Mouse (Mus musculus): Measurements from ENCODE around the gene Fos. TPM values are rescaled to one million over a fixed set of nuclear protein-coding genes. Genes with fewer than 3 reads are reported as not detected.

Gene Fos
- polyA plus RNA-seq, 1 experiment from 2014 or later: 33.8 TPM

DNA sequence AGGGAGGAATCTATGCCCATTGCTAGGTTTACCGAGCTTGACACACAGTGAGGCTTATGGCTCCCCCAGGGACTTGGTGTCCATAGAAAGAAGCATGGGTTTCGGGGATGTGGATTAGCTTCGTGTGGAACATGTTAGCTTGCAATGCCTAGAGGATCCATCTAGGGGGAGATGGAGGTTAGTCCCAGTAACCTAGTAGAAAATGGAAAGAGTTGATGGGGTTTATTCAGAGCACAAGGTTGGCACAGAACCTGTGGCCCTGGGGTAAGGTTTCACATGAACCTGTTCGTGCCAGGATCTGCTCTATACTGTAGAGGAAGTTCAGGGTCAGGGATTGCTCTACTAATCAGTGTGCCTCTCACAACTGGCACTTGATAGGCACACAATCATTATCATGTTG is 9.5 kb downstream of the Fos start:
- DNase-seq (ENCODE audit: low spot score): peak; percentile 51

DNA sequence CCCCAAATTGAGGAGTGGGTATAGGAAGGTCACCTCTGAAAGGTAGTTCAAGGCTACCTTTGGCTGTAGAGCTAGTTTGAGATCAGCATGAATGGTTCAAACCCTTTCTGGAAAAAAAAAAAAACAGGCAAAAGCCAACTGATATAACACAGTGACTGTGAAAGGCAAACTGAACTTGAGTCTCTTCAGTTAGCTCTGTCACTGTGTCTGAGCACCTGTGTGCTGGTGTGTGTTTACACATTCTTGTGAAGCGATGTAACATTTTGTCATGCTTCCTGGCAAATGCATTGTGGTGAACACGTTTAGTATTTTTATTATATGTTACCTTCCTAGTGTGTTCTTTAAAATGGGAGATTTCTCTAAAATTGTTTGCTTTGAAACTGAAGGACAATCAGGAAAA is 11.0 kb downstream of the Fos start:
- no peaks in the 10 kb centered on the region for H3K27me3 ChIP-seq (replicated peaks; ENCODE audit: insufficient read depth, low read length)
- H3K4me1 ChIP-seq (ENCODE audit: insufficient read depth, low read depth, low read length): peaks cover 10% of the 10 kb centered on the region; the same call in 1 of the 2 replicates
- H3K4me3 ChIP-seq (ENCODE audit: low read depth, low read length): no peak overlapping the region
- H3K9ac ChIP-seq (replicated peaks; ENCODE audit: low read depth): no peak overlapping the region
- H3K36me3 ChIP-seq (ENCODE audit: insufficient read depth, low read length): no peaks in the 10 kb centered on the region
- WGBS: 41% methylated on average over 2 of the region's 2 CpGs
- no peaks in the 10 kb centered on the region for H3K9me3 ChIP-seq (ENCODE audit: low read length)
- no peak overlapping the region for H3K4me2 ChIP-seq (replicated peaks; ENCODE audit: low read depth, low read length)
- TF ChIP-seq CTCF (IDR thresholded peaks at IDR 0.05) (no peak), EP300 (IDR thresholded peaks at IDR 0.05) (no peak)
- ATAC-seq (no peak), DNase-seq (ENCODE audit: low spot score) (peak; percentile 52)
- no peak overlapping the region for H3K27ac ChIP-seq (ENCODE audit: low read length)

More for the DNA sequence above, 9.5 kb downstream of the Fos start:
- ATAC-seq: no peak
- no peak overlapping the region for H3K4me3 ChIP-seq (ENCODE audit: low read depth, low read length)
- no peak for TF ChIP-seq EP300 (IDR thresholded peaks at IDR 0.05)
- TF ChIP-seq CTCF (IDR thresholded peaks at IDR 0.05): peak; percentile 68
- H3K4me2 ChIP-seq (replicated peaks; ENCODE audit: low read depth, low read length): no peak overlapping the region
- H3K9me3 ChIP-seq (ENCODE audit: low read length): no peaks in the 10 kb centered on the region
- no peak overlapping the region for H3K27ac ChIP-seq (ENCODE audit: low read length)
- no peaks in the 10 kb centered on the region for H3K27me3 ChIP-seq (replicated peaks; ENCODE audit: insufficient read depth, low read length)
- 33% methylated on average over 4 of the region's 4 CpGs for WGBS
- peaks cover 10% of the 10 kb centered on the region; the same call in 1 of the 2 replicates for H3K4me1 ChIP-seq (ENCODE audit: insufficient read depth, low read depth, low read length)
- H3K36me3 ChIP-seq (ENCODE audit: insufficient read depth, low read length): no peaks in the 10 kb centered on the region
- no peak overlapping the region for H3K9ac ChIP-seq (replicated peaks; ENCODE audit: low read depth)

DNA sequence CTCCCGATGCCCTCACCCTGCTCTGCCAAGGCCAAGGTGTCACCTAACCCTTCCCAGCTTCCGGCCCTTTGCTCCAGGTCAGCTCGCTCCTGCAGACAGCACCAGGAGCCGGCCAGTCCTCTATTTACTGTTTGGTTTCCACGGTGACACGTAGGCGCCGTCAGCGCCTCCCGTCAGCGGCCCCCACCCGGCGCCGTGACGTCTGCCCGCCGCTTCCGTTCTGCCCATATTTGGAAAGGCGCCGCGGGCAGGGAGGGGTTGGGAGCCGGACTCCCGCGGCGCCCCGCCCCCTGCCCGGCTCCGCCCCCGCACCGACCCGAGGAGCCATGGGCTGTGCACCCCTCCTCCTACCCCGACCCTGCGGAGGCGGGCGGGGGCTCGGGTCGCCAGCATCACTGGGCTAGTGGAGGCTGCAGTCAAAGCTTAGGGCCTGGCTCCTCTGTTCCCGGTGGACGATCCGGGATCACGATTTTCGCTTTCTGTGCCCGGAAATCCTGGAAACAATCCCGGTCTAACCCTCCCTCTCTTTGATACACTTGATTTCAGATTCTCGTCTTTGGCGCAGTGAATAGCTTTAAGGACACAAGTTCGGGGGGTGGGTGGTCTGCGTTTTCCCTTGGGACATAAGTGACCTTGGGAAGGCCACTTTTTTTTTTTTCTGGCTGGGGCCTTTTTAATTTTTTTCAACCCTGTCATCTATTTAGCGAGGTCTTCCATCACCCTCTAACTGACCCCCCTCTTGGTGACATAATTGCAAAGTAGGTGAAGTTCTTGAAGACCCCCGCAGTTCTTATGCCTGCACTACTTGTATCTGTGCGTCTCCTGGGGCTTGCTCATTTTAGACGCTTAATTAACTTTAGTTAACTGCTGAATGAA is 12.4 kb downstream of the Fos start:
- H3K36me3 ChIP-seq (ENCODE audit: insufficient read depth, low read length): no peaks in the 10 kb centered on the region
- peaks cover 10% of the 10 kb centered on the region; the same call in 1 of the 2 replicates for H3K4me1 ChIP-seq (ENCODE audit: insufficient read depth, low read depth, low read length)
- 1% methylated on average over 52 of the region's 52 CpGs for WGBS
- H3K27me3 ChIP-seq (replicated peaks; ENCODE audit: insufficient read depth, low read length): no peaks in the 10 kb centered on the region
- peak overlapping the region; percentile 72 for H3K4me3 ChIP-seq (ENCODE audit: low read depth, low read length)
- TF ChIP-seq CTCF (IDR thresholded peaks at IDR 0.05) (no peak), EP300 (IDR thresholded peaks at IDR 0.05) (no peak)
- peak overlapping the region; percentile 44 for H3K9ac ChIP-seq (replicated peaks; ENCODE audit: low read depth)
- peak; percentile 98 for DNase-seq (ENCODE audit: low spot score)
- ATAC-seq: peak; percentile 97
- H3K9me3 ChIP-seq (ENCODE audit: low read length): no peaks in the 10 kb centered on the region
- peak overlapping the region; percentile 88 for H3K4me2 ChIP-seq (replicated peaks; ENCODE audit: low read depth, low read length)
- peak overlapping the region; percentile 79 for H3K27ac ChIP-seq (ENCODE audit: low read length)

DNA sequence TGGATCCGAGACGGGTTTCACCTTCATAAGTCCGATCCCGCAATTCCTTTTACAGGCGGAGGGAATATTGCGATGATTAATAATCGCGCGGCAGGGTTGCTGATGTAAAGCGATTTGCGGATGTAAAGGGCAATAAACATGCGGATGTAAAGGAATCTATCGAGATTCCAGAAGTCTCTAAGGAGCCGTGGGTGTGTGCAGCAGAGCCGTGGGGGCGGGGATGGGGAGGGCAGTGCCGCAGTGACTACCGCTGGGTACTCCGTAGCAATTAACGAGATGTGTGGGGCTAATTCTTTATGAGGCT is 13.0 kb downstream of the Fos start:
- Histone ChIP-seq H3K27ac (ENCODE audit: low read length) (peak overlapping the region; percentile 73), H3K4me3 (ENCODE audit: low read depth, low read length) (peak overlapping the region; percentile 72), H3K4me2 (replicated peaks; ENCODE audit: low read depth, low read length) (peak overlapping the region; percentile 88), H3K36me3 (ENCODE audit: insufficient read depth, low read length) (no peaks in the 10 kb centered on the region), H3K27me3 (replicated peaks; ENCODE audit: insufficient read depth, low read length) (no peaks in the 10 kb centered on the region), H3K9ac (replicated peaks; ENCODE audit: low read depth) (peak overlapping the region; percentile 44), H3K4me1 (ENCODE audit: insufficient read depth, low read depth, low read length) (peaks cover 10% of the 10 kb centered on the region; the same call in 1 of the 2 replicates), H3K9me3 (ENCODE audit: low read length) (no peaks in the 10 kb centered on the region)
- no peak for TF ChIP-seq CTCF (IDR thresholded peaks at IDR 0.05)
- no peak; the same call in 1 of the 2 replicates for TF ChIP-seq EP300 (IDR thresholded peaks at IDR 0.05)
- WGBS: under 1% methylated on average over 20 of the region's 20 CpGs
- ATAC-seq: no peak
- DNase-seq (ENCODE audit: low spot score): peak; percentile 66

DNA sequence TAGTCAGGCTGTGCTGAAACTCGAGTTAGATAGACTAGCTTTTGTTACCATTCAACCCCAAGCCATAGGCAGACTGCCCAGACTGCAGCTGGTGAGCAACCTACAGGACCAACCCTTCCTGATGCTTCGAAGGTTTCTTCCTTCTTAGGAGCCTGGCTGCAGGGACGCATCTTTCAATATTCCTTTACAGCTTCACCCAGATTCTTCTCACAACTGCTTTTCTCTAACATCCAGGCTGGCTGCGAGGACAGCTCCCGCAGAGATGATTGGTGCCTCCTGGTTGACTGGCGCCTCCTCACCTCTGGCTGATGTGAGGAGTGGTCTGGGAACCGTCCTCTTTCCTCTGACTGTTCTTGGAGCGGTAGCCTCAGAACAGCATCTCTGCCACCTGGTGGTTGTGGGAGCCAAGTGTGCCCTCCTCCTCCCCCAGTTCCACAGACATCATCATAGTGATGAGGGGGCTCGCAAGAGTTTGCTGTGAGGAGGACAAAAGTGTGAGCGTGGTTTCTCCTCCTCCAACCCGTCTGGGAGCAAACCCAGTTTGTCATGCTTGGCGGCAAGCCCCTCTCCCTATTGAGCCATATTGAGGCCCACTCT is 14.0 kb downstream of the Fos start:
- Histone ChIP-seq H3K27ac (ENCODE audit: low read length) (peak overlapping the region; percentile 66), H3K27me3 (replicated peaks; ENCODE audit: insufficient read depth, low read length) (no peaks in the 10 kb centered on the region), H3K4me1 (ENCODE audit: insufficient read depth, low read depth, low read length) (peaks cover 10% of the 10 kb centered on the region; the same call in 1 of the 2 replicates), H3K9me3 (ENCODE audit: low read length) (no peaks in the 10 kb centered on the region), H3K4me3 (ENCODE audit: low read depth, low read length) (peak overlapping the region; percentile 72; the same call in 1 of the 2 replicates), H3K4me2 (replicated peaks; ENCODE audit: low read depth, low read length) (peak overlapping the region; percentile 88), H3K9ac (replicated peaks; ENCODE audit: low read depth) (peak overlapping the region; percentile 44), H3K36me3 (ENCODE audit: insufficient read depth, low read length) (no peaks in the 10 kb centered on the region)
- TF ChIP-seq EP300 (IDR thresholded peaks at IDR 0.05) (no peak), CTCF (IDR thresholded peaks at IDR 0.05) (peak; percentile 94)
- peak; percentile 86 for DNase-seq (ENCODE audit: low spot score)
- 2% methylated on average over 12 of the region's 12 CpGs for WGBS
- no peak for ATAC-seq

DNA sequence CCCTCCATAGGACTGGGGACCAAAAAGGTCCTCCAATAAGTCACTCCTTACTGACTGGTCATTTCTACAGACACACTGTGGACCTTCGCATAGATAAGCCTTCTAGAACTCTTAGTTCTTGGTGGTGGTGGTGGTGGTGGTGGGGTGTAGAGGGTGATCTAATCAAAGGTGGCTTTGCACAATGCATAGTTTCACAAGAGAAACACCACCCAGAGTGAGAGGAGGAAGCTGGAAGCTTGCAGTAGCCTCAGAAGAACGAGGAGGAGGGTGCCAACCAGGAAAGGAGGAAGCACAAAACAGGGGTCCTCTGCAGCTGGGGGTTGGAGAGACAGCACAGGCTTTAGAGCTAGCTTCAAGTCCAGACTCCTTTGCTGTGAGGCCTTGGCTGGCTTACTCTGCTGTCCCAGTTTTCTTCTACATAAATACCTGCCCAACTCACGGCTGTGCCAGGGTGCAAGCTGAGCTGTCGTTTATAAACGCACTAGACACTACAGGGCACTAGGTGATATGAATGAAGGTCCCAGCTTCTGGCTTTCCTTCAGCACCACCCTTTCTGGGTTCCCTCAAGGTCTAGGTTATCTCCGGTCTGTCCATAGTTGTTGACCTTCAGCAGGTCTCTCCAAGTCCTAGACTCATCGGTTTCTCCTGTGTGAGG is 15.7 kb downstream of the Fos start:
- 67% methylated on average over 7 of the region's 7 CpGs for WGBS
- no peaks in the 10 kb centered on the region for H3K27me3 ChIP-seq (replicated peaks; ENCODE audit: insufficient read depth, low read length)
- H3K9ac ChIP-seq (replicated peaks; ENCODE audit: low read depth): no peak overlapping the region
- no peak overlapping the region for H3K4me2 ChIP-seq (replicated peaks; ENCODE audit: low read depth, low read length)
- ATAC-seq: no peak
- H3K27ac ChIP-seq (ENCODE audit: low read length): no peak overlapping the region
- no peaks in the 10 kb centered on the region for H3K36me3 ChIP-seq (ENCODE audit: insufficient read depth, low read length)
- TF ChIP-seq CTCF (IDR thresholded peaks at IDR 0.05) (no peak), EP300 (IDR thresholded peaks at IDR 0.05) (no peak)
- no peaks in the 10 kb centered on the region for H3K9me3 ChIP-seq (ENCODE audit: low read length)
- DNase-seq (ENCODE audit: low spot score): peak; percentile 47
- no peak overlapping the region for H3K4me3 ChIP-seq (ENCODE audit: low read depth, low read length)
- H3K4me1 ChIP-seq (ENCODE audit: insufficient read depth, low read depth, low read length): peaks cover 10% of the 10 kb centered on the region; the same call in 1 of the 2 replicates
